Mouse (Mus musculus): ENCODE measurements around the gene Bmp7. TPM values are rescaled to one million over a fixed set of nuclear protein-coding genes. Genes with fewer than 3 reads are reported as not detected.

The Bmp7 gene
- polyA plus RNA-seq, 1 experiment, result 25.3 TPM

DNA sequence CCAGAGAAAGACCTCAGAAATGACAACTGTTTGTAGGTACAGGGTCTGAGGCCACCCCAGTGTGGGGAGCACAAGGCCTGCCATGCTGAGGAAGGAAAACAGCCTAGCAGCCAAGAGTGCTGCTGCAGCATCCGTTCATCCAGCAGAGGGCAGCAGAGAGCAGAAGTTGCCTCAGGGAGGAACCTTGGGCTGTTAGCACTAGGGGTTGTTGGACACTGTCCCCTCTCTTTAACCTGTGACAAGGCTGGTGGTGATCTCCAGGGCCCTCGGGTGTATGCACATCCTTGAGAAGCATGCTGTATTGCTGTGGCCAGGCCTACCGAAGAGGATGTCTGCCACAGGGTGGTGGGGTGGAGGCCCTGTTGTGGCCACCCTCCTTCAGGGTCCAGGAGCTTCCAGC lies 109.0 kb downstream of the Bmp7 start:
- Histone ChIP-seq H3K36me3 (ENCODE audit: control insufficient read depth, insufficient read depth, low read length) (no peaks in the 10 kb centered on the region), H3K4me1 (replicated peaks; ENCODE audit: control insufficient read depth, insufficient read depth, low read length) (0 out of 2 replicates have a peak, but pooled peaks cover 2% of the 10 kb centered on the region), H3K27me3 (ENCODE audit: control insufficient read depth, insufficient read depth, low read length) (no peaks in the 10 kb centered on the region), H3K27ac (ENCODE audit: control insufficient read depth, insufficient read depth, low read length) (no peak overlapping the region), H3K4me3 (ENCODE audit: control insufficient read depth, insufficient read depth, low read length) (no peak overlapping the region)
- TF ChIP-seq CTCF (IDR thresholded peaks at IDR 0.05; ENCODE audit: borderline replicate concordance, control insufficient read depth, extremely low read depth, insufficient read depth, low read length, poor library complexity) (peak; percentile 92), POLR2A (IDR thresholded peaks at IDR 0.05; ENCODE audit: control insufficient read depth, extremely low read depth, insufficient read depth, low read length, poor library complexity) (no peak)
- WGBS, result 11% methylated on average over 3 of the region's 3 CpGs
- DNase-seq, result peak; percentile 91

DNA sequence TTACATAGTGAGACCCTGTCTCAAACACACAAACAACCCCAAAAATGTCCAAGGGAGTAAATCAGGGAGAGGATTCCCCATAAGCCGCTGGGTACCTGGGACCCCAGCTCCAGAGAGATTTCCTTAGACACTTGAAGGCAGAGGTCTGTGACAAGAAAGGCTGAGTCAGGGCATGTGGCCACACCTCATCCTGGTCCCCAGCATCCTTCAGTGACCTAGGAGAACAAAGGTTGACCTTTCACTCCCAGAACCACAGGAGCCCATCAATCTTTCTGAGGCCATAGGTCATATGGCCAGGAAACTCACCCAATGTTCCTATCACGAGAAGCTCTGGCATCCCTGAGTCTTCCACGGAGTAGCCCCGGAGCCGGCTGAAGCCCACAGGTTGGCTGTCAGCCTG lies 111.9 kb downstream of the Bmp7 start:
- Histone ChIP-seq H3K4me3 (ENCODE audit: control insufficient read depth, insufficient read depth, low read length) (no peak overlapping the region), H3K27ac (ENCODE audit: control insufficient read depth, insufficient read depth, low read length) (no peak overlapping the region), H3K27me3 (ENCODE audit: control insufficient read depth, insufficient read depth, low read length) (no peaks in the 10 kb centered on the region), H3K36me3 (ENCODE audit: control insufficient read depth, insufficient read depth, low read length) (no peaks in the 10 kb centered on the region), H3K4me1 (replicated peaks; ENCODE audit: control insufficient read depth, insufficient read depth, low read length) (peaks cover 5% of the 10 kb centered on the region)
- 83% methylated on average over 5 of the region's 5 CpGs for WGBS
- TF ChIP-seq CTCF (IDR thresholded peaks at IDR 0.05; ENCODE audit: borderline replicate concordance, control insufficient read depth, extremely low read depth, insufficient read depth, low read length, poor library complexity) (no peak), POLR2A (IDR thresholded peaks at IDR 0.05; ENCODE audit: control insufficient read depth, extremely low read depth, insufficient read depth, low read length, poor library complexity) (no peak)
- DNase-seq, result no peak

DNA sequence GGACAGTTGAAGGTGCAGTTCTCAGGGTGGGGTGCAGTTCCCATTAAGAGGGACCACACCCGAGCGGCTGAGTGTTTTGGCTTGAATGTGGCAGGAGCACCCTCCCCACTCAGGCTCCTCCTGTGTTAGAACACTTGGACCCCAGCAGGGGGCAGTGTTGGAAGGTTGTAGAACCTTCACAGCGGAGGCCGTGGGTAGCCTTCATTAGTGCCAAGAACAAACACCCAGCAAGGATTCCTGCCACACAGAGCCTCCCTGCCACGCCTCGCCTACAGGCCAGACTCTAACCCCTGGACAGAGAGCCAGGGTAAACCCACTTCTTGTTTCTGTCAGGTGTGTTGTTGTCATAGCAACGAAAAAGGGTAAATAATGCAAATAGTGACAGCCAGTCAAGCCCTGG lies 112.6 kb downstream of the Bmp7 start:
- Histone ChIP-seq H3K27ac (ENCODE audit: control insufficient read depth, insufficient read depth, low read length) (no peak overlapping the region), H3K36me3 (ENCODE audit: control insufficient read depth, insufficient read depth, low read length) (no peaks in the 10 kb centered on the region), H3K4me1 (replicated peaks; ENCODE audit: control insufficient read depth, insufficient read depth, low read length) (peaks cover 5% of the 10 kb centered on the region), H3K27me3 (ENCODE audit: control insufficient read depth, insufficient read depth, low read length) (no peaks in the 10 kb centered on the region), H3K4me3 (ENCODE audit: control insufficient read depth, insufficient read depth, low read length) (no peak overlapping the region)
- TF ChIP-seq POLR2A (IDR thresholded peaks at IDR 0.05; ENCODE audit: control insufficient read depth, extremely low read depth, insufficient read depth, low read length, poor library complexity), result no peak
- peak; percentile 57; the same call in 1 of the 2 replicates for TF ChIP-seq CTCF (IDR thresholded peaks at IDR 0.05; ENCODE audit: borderline replicate concordance, control insufficient read depth, extremely low read depth, insufficient read depth, low read length, poor library complexity)
- DNase-seq, result no peak
- WGBS, result 48% methylated on average over 7 of the region's 7 CpGs

DNA sequence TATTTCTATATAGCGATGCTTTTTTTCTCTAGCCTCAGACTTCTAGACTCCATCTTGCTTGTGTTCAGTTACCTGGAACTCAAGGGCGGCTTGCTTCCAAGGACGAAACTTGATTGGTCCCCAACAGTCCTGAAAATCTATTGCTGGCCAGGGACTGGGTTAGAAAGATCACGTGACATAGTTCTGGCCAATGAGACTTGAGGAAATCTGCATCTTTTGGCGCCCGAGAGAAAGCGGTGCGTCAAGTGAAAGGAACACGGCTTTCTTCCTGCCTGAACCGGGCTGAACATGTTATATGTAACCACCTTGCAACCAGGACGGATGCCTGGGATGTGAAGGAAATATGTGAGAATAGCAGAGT lies 114.4 kb downstream of the Bmp7 start:
- Histone ChIP-seq H3K36me3 (ENCODE audit: control insufficient read depth, insufficient read depth, low read length) (no peaks in the 10 kb centered on the region), H3K4me1 (replicated peaks; ENCODE audit: control insufficient read depth, insufficient read depth, low read length) (peaks cover 3% of the 10 kb centered on the region), H3K4me3 (ENCODE audit: control insufficient read depth, insufficient read depth, low read length) (no peak overlapping the region), H3K27ac (ENCODE audit: control insufficient read depth, insufficient read depth, low read length) (no peak overlapping the region), H3K27me3 (ENCODE audit: control insufficient read depth, insufficient read depth, low read length) (no peaks in the 10 kb centered on the region)
- TF ChIP-seq POLR2A (IDR thresholded peaks at IDR 0.05; ENCODE audit: control insufficient read depth, extremely low read depth, insufficient read depth, low read length, poor library complexity) (no peak), CTCF (IDR thresholded peaks at IDR 0.05; ENCODE audit: borderline replicate concordance, control insufficient read depth, extremely low read depth, insufficient read depth, low read length, poor library complexity) (no peak)
- no peak for DNase-seq
- WGBS, result 83% methylated on average over 11 of the region's 11 CpGs

DNA sequence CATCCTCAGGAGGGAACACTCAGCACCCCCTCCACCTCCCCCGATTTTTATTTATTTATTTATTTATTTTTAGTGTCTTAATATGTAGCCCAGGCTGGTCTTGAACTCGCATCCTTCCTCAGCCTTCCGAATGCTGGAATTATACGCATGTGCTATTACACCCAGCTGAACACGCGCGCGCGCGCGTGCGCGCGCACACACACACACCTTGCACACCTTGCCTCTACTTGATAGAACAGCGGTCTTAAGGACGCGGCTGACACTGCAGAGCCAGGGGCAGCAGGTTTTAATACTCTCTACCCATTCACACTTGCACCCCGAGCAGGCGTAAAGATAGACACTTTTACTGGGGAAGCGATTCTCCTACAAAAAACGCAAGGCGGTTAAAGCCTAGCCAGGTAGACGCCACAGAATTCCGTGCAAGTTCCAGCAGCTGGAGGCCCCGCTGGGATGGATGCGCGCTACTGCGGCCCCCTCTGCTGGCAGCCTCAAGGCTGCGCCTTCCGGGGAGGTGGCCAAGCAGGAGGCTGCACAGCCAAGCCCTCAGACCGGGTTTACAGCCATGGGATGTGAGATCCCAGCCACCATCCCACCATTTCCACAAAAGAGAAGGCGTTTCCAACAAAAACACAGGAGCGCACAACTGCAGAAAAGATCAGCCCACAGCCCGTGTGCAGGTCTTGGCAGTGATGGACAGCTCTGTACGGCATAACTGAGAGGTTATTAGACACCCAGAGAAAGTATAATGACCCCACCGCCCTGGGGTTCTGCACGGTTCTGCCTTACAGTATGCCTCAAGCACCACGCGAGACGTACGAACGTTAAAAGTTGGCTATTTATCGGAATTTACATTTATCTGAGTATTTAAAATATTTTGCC lies 115.0 kb downstream of the Bmp7 start:
- TF ChIP-seq CTCF (IDR thresholded peaks at IDR 0.05; ENCODE audit: borderline replicate concordance, control insufficient read depth, extremely low read depth, insufficient read depth, low read length, poor library complexity) (peak; percentile 87), POLR2A (IDR thresholded peaks at IDR 0.05; ENCODE audit: control insufficient read depth, extremely low read depth, insufficient read depth, low read length, poor library complexity) (0 out of 2 replicates have a peak, but pooled peaks have one; percentile 30)
- WGBS, result 22% methylated on average over 43 of the region's 43 CpGs
- H3K4me3 ChIP-seq (ENCODE audit: control insufficient read depth, insufficient read depth, low read length), result no peak overlapping the region
- no peak overlapping the region for H3K27ac ChIP-seq (ENCODE audit: control insufficient read depth, insufficient read depth, low read length)
- H3K36me3 ChIP-seq (ENCODE audit: control insufficient read depth, insufficient read depth, low read length), result no peaks in the 10 kb centered on the region
- H3K4me1 ChIP-seq (replicated peaks; ENCODE audit: control insufficient read depth, insufficient read depth, low read length), result peaks cover 3% of the 10 kb centered on the region
- peak; percentile 74 for DNase-seq
- no peaks in the 10 kb centered on the region for H3K27me3 ChIP-seq (ENCODE audit: control insufficient read depth, insufficient read depth, low read length)

DNA sequence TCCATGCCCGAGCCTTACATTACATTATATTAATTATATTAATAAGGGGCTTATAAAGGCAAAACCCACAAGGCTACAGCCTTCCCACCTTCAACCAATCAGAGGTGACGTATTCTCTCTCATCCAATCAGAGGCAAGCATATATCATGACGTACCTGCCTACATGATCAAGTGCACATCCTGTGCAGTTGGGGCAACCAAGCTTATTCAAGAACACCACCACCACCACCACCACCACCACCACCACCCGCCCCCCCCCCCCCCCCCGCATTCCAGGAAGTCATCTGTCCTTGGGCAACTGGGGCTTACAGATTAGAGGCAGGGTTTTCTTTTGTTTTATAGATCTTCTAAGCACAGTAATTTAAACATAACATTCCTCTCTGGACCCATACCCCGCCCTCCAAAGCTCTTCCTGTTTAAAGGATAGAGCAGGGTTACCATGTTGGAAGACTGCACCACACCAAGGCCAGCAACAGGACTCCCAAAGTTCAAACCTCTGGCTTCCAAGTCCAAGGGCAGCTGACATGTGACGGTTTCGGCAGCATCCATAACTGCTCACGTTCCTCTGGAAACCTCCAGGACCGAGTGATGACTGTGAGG lies 121.4 kb downstream of the Bmp7 start:
- Histone ChIP-seq H3K4me3 (ENCODE audit: control insufficient read depth, insufficient read depth, low read length) (no peak overlapping the region), H3K36me3 (ENCODE audit: control insufficient read depth, insufficient read depth, low read length) (no peaks in the 10 kb centered on the region), H3K4me1 (replicated peaks; ENCODE audit: control insufficient read depth, insufficient read depth, low read length) (peaks cover 29% of the 10 kb centered on the region), H3K27ac (ENCODE audit: control insufficient read depth, insufficient read depth, low read length) (no peak overlapping the region), H3K27me3 (ENCODE audit: control insufficient read depth, insufficient read depth, low read length) (no peaks in the 10 kb centered on the region)
- DNase-seq, result no peak
- no peak for TF ChIP-seq POLR2A (IDR thresholded peaks at IDR 0.05; ENCODE audit: control insufficient read depth, extremely low read depth, insufficient read depth, low read length, poor library complexity)
- TF ChIP-seq CTCF (IDR thresholded peaks at IDR 0.05; ENCODE audit: borderline replicate concordance, control insufficient read depth, extremely low read depth, insufficient read depth, low read length, poor library complexity), result no peak
- 68% methylated on average over 10 of the region's 10 CpGs for WGBS

Other genes starting within 250 kb of the Bmp7 start
- gene Spo11, start 37.4 kb upstream of the Bmp7 start, polyA plus RNA-seq (2012; rRNA removed), result 101 and 126 TPM in 2 replicates
- 111 and 122 TPM in 2 replicates for gene Rae1, start 59.8 kb upstream of the Bmp7 start, polyA plus RNA-seq (2012; rRNA removed)
- gene Rbm38, start 80.2 kb upstream of the Bmp7 start, polyA plus RNA-seq (2012; rRNA removed), result 1,267 and 1,290 TPM in 2 replicates
- gene Ctcfl, start 179.2 kb upstream of the Bmp7 start, polyA plus RNA-seq (2012; rRNA removed), result 0.12 TPM in 1 of 2 replicates, not detected in the other
- gene Pck1, start 212.7 kb upstream of the Bmp7 start, polyA plus RNA-seq (2012; rRNA removed), result 14.5 and 25.6 TPM in 2 replicates